Mouse (Mus musculus) liver, embryonic 14.5 days (tissue): ENCODE results near the gene Grcc10. TPM values are rescaled to one million over a fixed set of nuclear protein-coding genes. Genes with fewer than 3 reads are reported as not detected.

Experiments used
- ATAC-seq: fragments of 200-750 bp; cut with Nextera tagmentation; 2 replicates; pipeline ENCODE4 v1.8.0; 2017; ENCODE audit warnings: moderate number of reproducible peaks, mild to moderate bottlenecking, moderate library complexity; ENCODE audit not compliant: insufficient read depth
- DNase-seq, 3 experiments: peaks; one replicate each; pipeline ENCODE4 v3.0.0-alpha.2; 2012 to 2013; ENCODE audit warnings: low read depth in 3 of 3, low spot score in 3 of 3
- H3K27ac ChIP-seq: fragments of 300-500 bp; sonication (generic); 2 replicates; pipeline ENCODE4 v1.5.1; 2014; ENCODE audit warnings: moderate library complexity, mild to moderate bottlenecking, control low read depth, inconsistent platforms
- H3K27me3 ChIP-seq: fragments of 300-500 bp; sonication (generic); 2 replicates; pipeline ENCODE4 v1.6.1; 2014; ENCODE audit warnings: mild to moderate bottlenecking, low read length, moderate library complexity; ENCODE audit not compliant: control insufficient read depth, insufficient read depth
- H3K36me3 ChIP-seq: fragments of 300-500 bp; sonication (generic); replicated peaks from 2 replicates; pipeline ENCODE4 v1.6.1; 2014; ENCODE audit warnings: low read depth; ENCODE audit not compliant: control insufficient read depth, insufficient read depth
- H3K4me1 ChIP-seq, 2 experiments: fragments of 200-500 bp in 1 of 2; fragments of 300-500 bp in 1 of 2; sonication (generic) in 1 of 2; replicated peaks; 2 replicates each; pipeline ENCODE4 v1.6.1; 2012 to 2014; ENCODE audit warnings: antibody characterized with exemption in 1 of 2, inconsistent platforms in 1 of 2, low read length in 1 of 2; ENCODE audit not compliant: control insufficient read depth in 2 of 2, insufficient read depth in 2 of 2
- H3K4me2 ChIP-seq: fragments of 300-500 bp; sonication (generic); 2 replicates; pipeline ENCODE4 v1.6.1; 2014; ENCODE audit warnings: low read depth, mild to moderate bottlenecking, control low read depth, moderate library complexity
- H3K4me3 ChIP-seq, 2 experiments: fragments of 200-500 bp in 1 of 2; fragments of 300-500 bp in 1 of 2; sonication (generic) in 1 of 2; 2 replicates each; pipeline ENCODE4 v1.5.1; 2012 to 2014; ENCODE audit warnings: low read depth in 2 of 2, low read length in 2 of 2, mild to moderate bottlenecking in 2 of 2, control low read depth in 1 of 2, inconsistent platforms in 1 of 2, moderate library complexity in 1 of 2; ENCODE audit not compliant: insufficient read depth in 1 of 2
- H3K9ac ChIP-seq: fragments of 300-500 bp; sonication (generic); replicated peaks from 2 replicates; pipeline ENCODE4 v1.6.1; 2014; ENCODE audit warnings: mild to moderate bottlenecking, control low read depth, moderate library complexity
- H3K9me3 ChIP-seq: fragments of 300-500 bp; sonication (generic); 2 replicates; pipeline ENCODE4 v1.6.1; 2016; ENCODE audit warnings: low read length, mixed read lengths; ENCODE audit not compliant: control insufficient read depth
- CTCF ChIP-seq: IDR thresholded peaks from 2 replicates; pipeline ENCODE4 v1.5.1; 2016; ENCODE audit warnings: antibody characterized with exemption, low read depth, control low read depth
- EP300 ChIP-seq: IDR thresholded peaks from 2 replicates; pipeline ENCODE4 v1.6.1; 2016; ENCODE audit warnings: antibody characterized with exemption, low read depth
- WGBS: fragments of 180-500 bp; shearing (Covaris S2); extraction: QIAGEN DNeasy Blood & Tissue Kit; methylation state at CpG from one replicate; pipeline ENCODE4 v1.1.7; 2014; ENCODE audit not compliant: insufficient replicate concordance; 5-methylcytosine and 5-hydroxymethylcytosine counted together
- polyA plus RNA-seq, 2 experiments: library from polyadenylated mRNA; depleted of rRNA in 1 of 2; stranded (reverse) in 1 of 2; unstranded in 1 of 2; fragments of >200 nt; fragmentation: Nextera tagmentation in 1 of 2; extraction: Ambion mirVana in 1 of 2; gene quantifications; 2 replicates each; pipeline versions ENCODE4 v1.2.1 to v1.2.3; 2012 to 2014

Grcc10 gene
- polyA plus RNA-seq, 2 experiments: 50.2 to 74.0 TPM

GRCm38 (mm10) chr6:124712918-124713317 lies 28.3 kb downstream of the Grcc10 start:
- Histone ChIP-seq H3K36me3 (peaks cover 38% of the 10 kb centered on the region), H3K4me2 (peak overlapping the region; percentile 87), H3K4me3 (peak overlapping the region; percentile 75 to 82), H3K27ac (peak overlapping the region; percentile 43), H3K9me3 (no peaks in the 10 kb centered on the region), H3K9ac (peak overlapping the region; percentile 81), H3K4me1 (peaks cover 15 to 16% of the 10 kb centered on the region in 2 experiments), H3K27me3 (no peaks in the 10 kb centered on the region)
- no peak for TF ChIP-seq EP300
- peak; percentile 16; the same call in 1 of the 2 replicates for TF ChIP-seq CTCF
- DNase-seq (no peak), ATAC-seq (no peak)
- 8% methylated on average over 11 of the region's 11 CpGs for WGBS

- no peaks in the 10 kb centered on the region for H3K9me3 ChIP-seq
- H3K4me1 ChIP-seq: peaks cover 15 to 16% of the 10 kb centered on the region in 2 experiments
- peak within 1 kb of the TSS; percentile 61 for H3K27ac ChIP-seq
- DNase-seq (peak; percentile 95 to 96 (median 96)), ATAC-seq (peak; percentile 97)
- peak within 1 kb of the TSS; percentile 81 for H3K9ac ChIP-seq
- no peaks in the 10 kb centered on the region for H3K27me3 ChIP-seq
- peak; percentile 55 for TF ChIP-seq EP300
- peak; percentile 8; the same call in 1 of the 2 replicates for TF ChIP-seq CTCF
- H3K4me3 ChIP-seq: peak within 1 kb of the TSS; percentile 82 to 88
- WGBS: under 1% methylated on average over 76 of the region's 76 CpGs
- peaks cover 46% of the 10 kb centered on the region for H3K36me3 ChIP-seq
- H3K4me2 ChIP-seq: peak within 1 kb of the TSS; percentile 87
These were observed 29.1 kb downstream of the Grcc10 start, which contains the start of the genes Emg1 and Phb2 for GRCm38 (mm10) chr6:124711824-124712782. TSS of gene Emg1 (minus strand) at chr6:124712178. TSS of gene Phb2 (plus strand) at chr6:124712336.

GRCm38 (mm10) chr6:124708289-124708889 lies 32.8 kb downstream of the Grcc10 start:
- ATAC-seq: no peak
- peaks cover 53% of the 10 kb centered on the region for H3K36me3 ChIP-seq
- H3K4me2 ChIP-seq: no peak overlapping the region
- H3K27ac ChIP-seq: no peak overlapping the region
- H3K9me3 ChIP-seq: no peaks in the 10 kb centered on the region
- WGBS: 88% methylated on average over 10 of the region's 10 CpGs
- no peak overlapping the region for H3K9ac ChIP-seq
- H3K4me1 ChIP-seq: peaks cover 11 to 15% of the 10 kb centered on the region in 2 experiments
- H3K27me3 ChIP-seq: no peaks in the 10 kb centered on the region
- TF ChIP-seq EP300: no peak
- no peak for TF ChIP-seq CTCF
- DNase-seq: no peak
- H3K4me3 ChIP-seq: no peak overlapping the region

GRCm38 (mm10) chr6:124706061-124706627 lies 35.0 kb downstream of the Grcc10 start:
- H3K4me1 ChIP-seq: peaks cover 10 to 12% of the 10 kb centered on the region in 2 experiments
- no peak overlapping the region for H3K27ac ChIP-seq
- TF ChIP-seq EP300 (no peak), CTCF (no peak)
- H3K36me3 ChIP-seq: peaks cover 73% of the 10 kb centered on the region
- ATAC-seq (no peak), DNase-seq (no peak)
- H3K27me3 ChIP-seq: no peaks in the 10 kb centered on the region
- H3K4me2 ChIP-seq: no peak overlapping the region
- no peaks in the 10 kb centered on the region for H3K9me3 ChIP-seq
- WGBS: 76% methylated on average over 5 of the region's 5 CpGs
- H3K9ac ChIP-seq: no peak overlapping the region
- H3K4me3 ChIP-seq: no peak overlapping the region

- Histone ChIP-seq H3K9ac (no peak overlapping the region), H3K27me3 (no peaks in the 10 kb centered on the region), H3K27ac (no peak overlapping the region), H3K36me3 (peaks cover 84% of the 10 kb centered on the region), H3K9me3 (no peaks in the 10 kb centered on the region), H3K4me3 (no peak overlapping the region), H3K4me2 (no peak overlapping the region), H3K4me1 (peaks cover 0 to 2% of the 10 kb centered on the region in 2 experiments; a peak in 2 of 4 replicates)
- DNase-seq: no peak
- no peak for ATAC-seq
- 87% methylated on average over 2 of the region's 2 CpGs for WGBS
- TF ChIP-seq EP300 (no peak), CTCF (no peak)
These were observed 36.8 kb downstream of the Grcc10 start for GRCm38 (mm10) chr6:124704417-124704816.
